In the genomic region with DNA sequence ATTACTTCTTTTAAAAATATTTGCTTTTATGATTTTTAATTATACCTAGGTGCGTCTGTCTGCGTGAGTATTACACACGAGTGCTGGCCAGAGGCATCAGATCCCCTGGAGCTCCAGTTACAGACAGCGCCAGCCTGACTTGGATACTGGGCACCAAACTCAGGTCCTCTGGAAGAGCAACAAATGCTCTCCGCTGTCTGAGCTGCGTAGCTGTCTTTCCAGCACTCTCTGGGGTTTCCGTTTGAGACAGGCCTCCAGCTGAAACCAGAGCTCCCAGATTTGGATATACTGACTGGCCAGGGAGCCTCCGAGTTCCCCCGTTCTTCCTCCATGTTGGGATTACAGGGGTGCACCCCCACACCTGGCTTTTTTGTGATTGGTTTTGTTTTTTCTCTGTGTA, we compare ENCODE assay signal across 16 mouse cellular contexts. TPM values are rescaled to one million over a fixed set of nuclear protein-coding genes. Genes with fewer than 3 reads are reported as not detected.
DNase-seq lines count a peak whose midpoint lies in the region; ATAC-seq and TF ChIP-seq lines count a peak whose summit lies in the region.
"Had no signal": no experiment of that assay in that cellular context is flagged by ENCODE, and none has a peak within 500 bp of the region (broad histone marks: within the 10 kb centered on the region; RNA-seq: fewer than 3 reads in every experiment).

No protein-coding gene starts in this region.

- peak overlapping the region; percentile 20; the same call in 1 of the 2 replicates for H3K27ac ChIP-seq in forebrain, embryonic 10.5 days
- H3K27ac ChIP-seq in forebrain, embryonic 11.5 days (ENCODE audit: low read depth, low read length), result no peak overlapping the region
- peak overlapping the region; percentile 50 for H3K27ac ChIP-seq in liver, embryonic 12.5 days
- no peak overlapping the region for H3K27ac ChIP-seq in liver, postnatal 0 days (ENCODE audit: low read depth)
- no peak overlapping the region for H3K27ac ChIP-seq in embryonic facial prominence, embryonic 11.5 days (replicated peaks; ENCODE audit: low read depth, low read length)
- no peak overlapping the region for H3K27ac ChIP-seq in midbrain, embryonic 14.5 days (replicated peaks; ENCODE audit: low read depth, low read length)
- H3K27ac ChIP-seq in kidney, embryonic 14.5 days (ENCODE audit: low read depth, low read length), result no peak overlapping the region
- H3K27ac ChIP-seq: heart, adult 2 months; intestine, embryonic 15.5 days; stomach, embryonic 15.5 days had no signal

- no peak for DNase-seq in forebrain, embryonic 10.5 days (ENCODE audit: extremely low spot score, low spot score)
- no peak for DNase-seq in forebrain, embryonic 11.5 days (ENCODE audit: low spot score)
- no peak for DNase-seq in liver, postnatal 0 days
- peak; percentile 26 for DNase-seq in embryonic facial prominence, embryonic 11.5 days (ENCODE audit: low spot score)
- DNase-seq in midbrain, embryonic 14.5 days, result peak; percentile 21
- DNase-seq in adrenal gland, adult (ENCODE audit: inconsistent age in 2 of 2, low spot score in 1 of 2), result no peak
- DNase-seq: adrenal gland, postnatal 25 days; heart, adult 2 months; heart, postnatal 10 days; kidney, postnatal 25 days; lung, embryonic 14.5 days had no signal

- ATAC-seq in forebrain, embryonic 11.5 days (replicated peaks; ENCODE audit: low FRiP score), result no peak
- ATAC-seq in liver, embryonic 12.5 days, result no peak
- no peak for ATAC-seq in liver, postnatal 0 days
- ATAC-seq in embryonic facial prominence, embryonic 11.5 days (replicated peaks; ENCODE audit: insufficient number of reproducible peaks, low FRiP score, low TSS enrichment, low read depth), result no peak
- ATAC-seq in midbrain, embryonic 14.5 days (ENCODE audit: low FRiP score, low TSS enrichment), result no peak
- ATAC-seq in kidney, embryonic 14.5 days (ENCODE audit: low FRiP score, low TSS enrichment), result no peak
- ATAC-seq: intestine, embryonic 15.5 days had no signal

- H3K4me1 ChIP-seq in forebrain, embryonic 10.5 days, result peaks cover 32% of the 10 kb centered on the region
- peaks cover 7% of the 10 kb centered on the region; the same call in 1 of the 2 replicates for H3K4me1 ChIP-seq in forebrain, embryonic 11.5 days (replicated peaks; ENCODE audit: control insufficient read depth, insufficient read depth, low read length)
- no peaks in the 10 kb centered on the region for H3K4me1 ChIP-seq in liver, embryonic 12.5 days
- H3K4me1 ChIP-seq in liver, postnatal 0 days (ENCODE audit: insufficient read depth), result peaks cover 3% of the 10 kb centered on the region; the same call in 1 of the 2 replicates
- H3K4me1 ChIP-seq in embryonic facial prominence, embryonic 11.5 days (ENCODE audit: control insufficient read depth, insufficient read depth, low read length), result peaks cover 3% of the 10 kb centered on the region; the same call in 1 of the 2 replicates
- peaks cover 7% of the 10 kb centered on the region for H3K4me1 ChIP-seq in midbrain, embryonic 14.5 days (ENCODE audit: control insufficient read depth, insufficient read depth, low read length)
- H3K4me1 ChIP-seq in kidney, embryonic 14.5 days (ENCODE audit: control insufficient read depth, insufficient read depth, low read length), result 0 out of 2 replicates have a peak, but pooled peaks cover 3% of the 10 kb centered on the region

- no peak overlapping the region for H3K4me2 ChIP-seq in forebrain, embryonic 11.5 days (ENCODE audit: low read depth, low read length, severe bottlenecking)
- H3K4me2 ChIP-seq in liver, embryonic 12.5 days, result no peak overlapping the region
- no peak overlapping the region for H3K4me2 ChIP-seq in liver, postnatal 0 days (ENCODE audit: low read depth, low read length)
- H3K4me2 ChIP-seq in embryonic facial prominence, embryonic 11.5 days (ENCODE audit: low read depth, low read length), result no peak overlapping the region
- no peak overlapping the region for H3K4me2 ChIP-seq in midbrain, embryonic 14.5 days (ENCODE audit: low read length)
- H3K4me2 ChIP-seq in kidney, embryonic 14.5 days (replicated peaks; ENCODE audit: low read depth, low read length), result no peak overlapping the region
- H3K4me2 ChIP-seq: intestine, embryonic 15.5 days; lung, embryonic 14.5 days; stomach, embryonic 15.5 days had no signal

- H3K4me3 ChIP-seq in forebrain, embryonic 10.5 days, result no peak overlapping the region
- no peak overlapping the region for H3K4me3 ChIP-seq in forebrain, embryonic 11.5 days (ENCODE audit: low read depth, low read length)
- H3K4me3 ChIP-seq in liver, embryonic 12.5 days, result no peak overlapping the region
- no peak overlapping the region for H3K4me3 ChIP-seq in liver, postnatal 0 days (ENCODE audit: low read depth, low read length)
- no peak overlapping the region for H3K4me3 ChIP-seq in embryonic facial prominence, embryonic 11.5 days (ENCODE audit: low read depth, low read length)
- H3K4me3 ChIP-seq in midbrain, embryonic 14.5 days (replicated peaks; ENCODE audit: low read depth, low read length), result no peak overlapping the region
- no peak overlapping the region for H3K4me3 ChIP-seq in kidney, embryonic 14.5 days (ENCODE audit: low read length)
- H3K4me3 ChIP-seq: erythroblast, embryonic 14.5 days; heart, adult 2 months; intestine, embryonic 15.5 days; stomach, embryonic 15.5 days had no signal

- peaks cover 47% of the 10 kb centered on the region for H3K27me3 ChIP-seq in forebrain, embryonic 10.5 days (ENCODE audit: poor library complexity, severe bottlenecking)
- peaks cover 9% of the 10 kb centered on the region for H3K27me3 ChIP-seq in forebrain, embryonic 11.5 days (ENCODE audit: control insufficient read depth, insufficient read depth, low read length)
- H3K27me3 ChIP-seq in liver, embryonic 12.5 days (replicated peaks), result no peaks in the 10 kb centered on the region
- H3K27me3 ChIP-seq in liver, postnatal 0 days (ENCODE audit: insufficient read depth, low read length), result no peaks in the 10 kb centered on the region
- H3K27me3 ChIP-seq in embryonic facial prominence, embryonic 11.5 days (ENCODE audit: control insufficient read depth, insufficient read depth, low read length), result no peaks in the 10 kb centered on the region
- no peaks in the 10 kb centered on the region for H3K27me3 ChIP-seq in midbrain, embryonic 14.5 days (ENCODE audit: control insufficient read depth, insufficient read depth, low read length)
- no peaks in the 10 kb centered on the region for H3K27me3 ChIP-seq in kidney, embryonic 14.5 days (ENCODE audit: control insufficient read depth, insufficient read depth, low read length)
- H3K27me3 ChIP-seq: intestine, embryonic 15.5 days; stomach, embryonic 15.5 days had no signal

- WGBS in forebrain, embryonic 10.5 days, result 35% methylated on average over 9 of the region's 9 CpGs
- 25% methylated on average over 9 of the region's 9 CpGs for WGBS in forebrain, embryonic 11.5 days
- WGBS in liver, embryonic 12.5 days (ENCODE audit: insufficient replicate concordance), result 59% methylated on average over 9 of the region's 9 CpGs
- WGBS in liver, postnatal 0 days (ENCODE audit: insufficient replicate concordance), result 64% methylated on average over 9 of the region's 9 CpGs
- WGBS in embryonic facial prominence, embryonic 11.5 days, result 26% methylated on average over 9 of the region's 9 CpGs
- 40% methylated on average over 9 of the region's 9 CpGs for WGBS in midbrain, embryonic 14.5 days
- WGBS in kidney, embryonic 14.5 days, result 27% methylated on average over 9 of the region's 9 CpGs

- TF ChIP-seq EP300 in liver, postnatal 0 days (IDR thresholded peaks at IDR 0.05; ENCODE audit: low read depth), result no peak

- no peaks in the 10 kb centered on the region for H3K36me3 ChIP-seq in forebrain, embryonic 10.5 days (replicated peaks)
- no peaks in the 10 kb centered on the region for H3K36me3 ChIP-seq in forebrain, embryonic 11.5 days (ENCODE audit: control insufficient read depth, insufficient read depth, low read length)
- H3K36me3 ChIP-seq in liver, embryonic 12.5 days, result no peaks in the 10 kb centered on the region
- H3K36me3 ChIP-seq in liver, postnatal 0 days (replicated peaks; ENCODE audit: insufficient read depth, low read length), result no peaks in the 10 kb centered on the region
- H3K36me3 ChIP-seq in embryonic facial prominence, embryonic 11.5 days (replicated peaks; ENCODE audit: control insufficient read depth, insufficient read depth, low read depth, low read length), result no peaks in the 10 kb centered on the region
- no peaks in the 10 kb centered on the region for H3K36me3 ChIP-seq in midbrain, embryonic 14.5 days (ENCODE audit: control insufficient read depth, insufficient read depth, low read length)
- no peaks in the 10 kb centered on the region for H3K36me3 ChIP-seq in kidney, embryonic 14.5 days (ENCODE audit: control insufficient read depth, insufficient read depth, low read length)
- H3K36me3 ChIP-seq: intestine, embryonic 15.5 days; stomach, embryonic 15.5 days had no signal

- TF ChIP-seq CTCF in liver, postnatal 0 days (IDR thresholded peaks at IDR 0.05; ENCODE audit: low read depth), result no peak

- H3K9ac ChIP-seq in forebrain, embryonic 11.5 days (ENCODE audit: low read length), result no peak overlapping the region
- H3K9ac ChIP-seq in liver, embryonic 12.5 days, result no peak overlapping the region
- no peak overlapping the region for H3K9ac ChIP-seq in liver, postnatal 0 days (replicated peaks)
- no peak overlapping the region for H3K9ac ChIP-seq in embryonic facial prominence, embryonic 11.5 days (replicated peaks; ENCODE audit: low read length)
- H3K9ac ChIP-seq in midbrain, embryonic 14.5 days (replicated peaks; ENCODE audit: low read length), result no peak overlapping the region
- no peak overlapping the region for H3K9ac ChIP-seq in kidney, embryonic 14.5 days (ENCODE audit: low read depth, low read length)
- H3K9ac ChIP-seq: intestine, embryonic 15.5 days; lung, embryonic 14.5 days; stomach, embryonic 15.5 days had no signal

- H3K9me3 ChIP-seq in forebrain, embryonic 10.5 days, result no peaks in the 10 kb centered on the region
- H3K9me3 ChIP-seq in forebrain, embryonic 11.5 days (ENCODE audit: control insufficient read depth, low read length), result no peaks in the 10 kb centered on the region
- no peaks in the 10 kb centered on the region for H3K9me3 ChIP-seq in liver, embryonic 12.5 days (replicated peaks)
- H3K9me3 ChIP-seq in liver, postnatal 0 days (ENCODE audit: low read length), result no peaks in the 10 kb centered on the region
- no peaks in the 10 kb centered on the region for H3K9me3 ChIP-seq in embryonic facial prominence, embryonic 11.5 days (replicated peaks; ENCODE audit: control insufficient read depth, low read length)
- no peaks in the 10 kb centered on the region for H3K9me3 ChIP-seq in midbrain, embryonic 14.5 days (ENCODE audit: control insufficient read depth, low read length)
- no peaks in the 10 kb centered on the region for H3K9me3 ChIP-seq in kidney, embryonic 14.5 days (ENCODE audit: control insufficient read depth, low read length)
- H3K9me3 ChIP-seq: intestine, embryonic 15.5 days; stomach, embryonic 15.5 days had no signal

RNA-seq across cellular contexts. Expression of gene Sall4, which starts 12.9 kb away (rescaled TPM):
- polyA plus RNA-seq in forebrain, embryonic 10.5 days (2016; fragmentation: Nextera tagmentation; extraction: Ambion mirVana), result 35.3 and 39.1 TPM in 2 replicates
- 10.4 and 10.9 TPM in 2 replicates for polyA plus RNA-seq in forebrain, embryonic 11.5 days (2014; fragmentation: Nextera tagmentation; extraction: Ambion mirVana)
- polyA plus RNA-seq in liver, embryonic 12.5 days (2016; fragmentation: Nextera tagmentation; extraction: Ambion mirVana), result 8.5 and 9.3 TPM in 2 replicates
- 3.1 TPM in 2 replicates for polyA plus RNA-seq in liver, postnatal 0 days (2015; fragmentation: Nextera tagmentation; extraction: Ambion mirVana)
- polyA plus RNA-seq in embryonic facial prominence, embryonic 11.5 days (2014; fragmentation: Nextera tagmentation; extraction: Ambion mirVana), result 12.3 and 13.3 TPM in 2 replicates
- polyA plus RNA-seq in midbrain, embryonic 14.5 days (2014; fragmentation: Nextera tagmentation; extraction: Ambion mirVana), result 1.8 and 2.6 TPM in 2 replicates
- polyA plus RNA-seq in kidney, embryonic 14.5 days (2014; fragmentation: Nextera tagmentation; extraction: Ambion mirVana), result 0.16 and 0.65 TPM in 2 replicates

RNA-seq across cellular contexts. Expression of gene Atp9a, which starts 38.4 kb away (rescaled TPM):
- polyA plus RNA-seq in forebrain, embryonic 10.5 days (2016; fragmentation: Nextera tagmentation; extraction: Ambion mirVana), result 8.7 and 9.0 TPM in 2 replicates
- polyA plus RNA-seq in forebrain, embryonic 11.5 days (2014; fragmentation: Nextera tagmentation; extraction: Ambion mirVana), result 18.0 and 18.6 TPM in 2 replicates
- 3.7 and 4.3 TPM in 2 replicates for polyA plus RNA-seq in liver, embryonic 12.5 days (2016; fragmentation: Nextera tagmentation; extraction: Ambion mirVana)
- polyA plus RNA-seq in liver, postnatal 0 days (2015; fragmentation: Nextera tagmentation; extraction: Ambion mirVana), result 7.3 and 7.8 TPM in 2 replicates
- 10.3 and 10.4 TPM in 2 replicates for polyA plus RNA-seq in embryonic facial prominence, embryonic 11.5 days (2014; fragmentation: Nextera tagmentation; extraction: Ambion mirVana)
- polyA plus RNA-seq in midbrain, embryonic 14.5 days (2014; fragmentation: Nextera tagmentation; extraction: Ambion mirVana), result 79.7 and 85.9 TPM in 2 replicates
- polyA plus RNA-seq in kidney, embryonic 14.5 days (2014; fragmentation: Nextera tagmentation; extraction: Ambion mirVana), result 4.6 and 8.0 TPM in 2 replicates

Comparison
In these comparisons a context has a peak if more than half of its experiments do, and no peak if none do; other contexts are left out.
1. H3K27ac ChIP-seq: peak in forebrain, embryonic 10.5 days (single experiment) and liver, embryonic 12.5 days (single experiment); none in forebrain, embryonic 11.5 days (single experiment), liver, postnatal 0 days (single experiment), embryonic facial prominence, embryonic 11.5 days (single experiment), midbrain, embryonic 14.5 days (single experiment) and kidney, embryonic 14.5 days (single experiment).
2. DNase-seq: peak in embryonic facial prominence, embryonic 11.5 days (single experiment) and midbrain, embryonic 14.5 days (single experiment); none in forebrain, embryonic 10.5 days (single experiment), forebrain, embryonic 11.5 days (single experiment), liver, postnatal 0 days (single experiment) and adrenal gland, adult (0 of 2).